Mouse (Mus musculus): ENCODE measurements around the gene Kpna4. TPM values are rescaled to one million over a fixed set of nuclear protein-coding genes. Genes with fewer than 3 reads are reported as not detected.

Gene Kpna4
- total RNA-seq, 2 experiments from 2014 or later = 50.0 to 54.8 TPM

GRCm38 (mm10) chr3:69017181-69017580 lies 109.7 kb downstream of the Kpna4 start:
- DNase-seq (ENCODE audit: low spot score in 2 of 2) = no peak

Other genes starting within 250 kb of the Kpna4 start
- 10 to 100 TPM; 22.4 to 29.5 TPM for gene Ift80, start 122.5 kb downstream of the Kpna4 start, total RNA-seq (2021)
- gene Smc4, start 122.4 kb downstream of the Kpna4 start, total RNA-seq (2021) = 10 to 100 TPM; 65.9 to 79.6 TPM
- 10 to 100 TPM; 29.0 to 32.5 TPM for gene Trim59, start 82.4 kb downstream of the Kpna4 start, total RNA-seq (2021)
- not detected for gene Arl14, start 95.3 kb upstream of the Kpna4 start, total RNA-seq (2021)
- gene Ppm1l, start 189.7 kb upstream of the Kpna4 start, total RNA-seq (2021) = 10 to 100 TPM; 15.6 to 17.0 TPM

Data from adrenal gland, postnatal 4 days (tissue).